Mouse (Mus musculus): ENCODE results near the gene Grm4.

Grm4 gene

GRCm38 (mm10) chr17:27551393-27551940 lies 30.3 kb upstream of the Grm4 start:
- DNase-seq: no peak

GRCm38 (mm10) chr17:27549234-27549633 lies 28.0 kb upstream of the Grm4 start:
- no peak for DNase-seq

GRCm38 (mm10) chr17:27547253-27547868 lies 26.2 kb upstream of the Grm4 start:
- no peak for DNase-seq

GRCm38 (mm10) chr17:27546574-27547085 lies 25.4 kb upstream of the Grm4 start:
- no peak for DNase-seq

- no peak for DNase-seq
Observed at GRCm38 (mm10) chr17:27545991-27546390, 24.8 kb upstream of the Grm4 start.

GRCm38 (mm10) chr17:27544551-27544950 lies 23.3 kb upstream of the Grm4 start:
- DNase-seq: no peak

- no peak for DNase-seq
Observed at GRCm38 (mm10) chr17:27541984-27542383, 20.8 kb upstream of the Grm4 start.

- no peak for DNase-seq
Observed at GRCm38 (mm10) chr17:27541261-27541660, 20.1 kb upstream of the Grm4 start.

- peak; percentile 93 for DNase-seq
Observed at GRCm38 (mm10) chr17:27534718-27535117, 13.5 kb upstream of the Grm4 start.

GRCm38 (mm10) chr17:27533354-27533753 lies 12.2 kb upstream of the Grm4 start:
- no peak for DNase-seq

- no peak for DNase-seq
Observed at GRCm38 (mm10) chr17:27532095-27532494, 10.9 kb upstream of the Grm4 start.

- DNase-seq: no peak
Observed at GRCm38 (mm10) chr17:27528767-27529166, 7.6 kb upstream of the Grm4 start.

GRCm38 (mm10) chr17:27528030-27528429 lies 6.8 kb upstream of the Grm4 start:
- DNase-seq: no peak

- DNase-seq: no peak
Observed at GRCm38 (mm10) chr17:27527188-27527587, 6.0 kb upstream of the Grm4 start.

- no peak for DNase-seq
Observed at GRCm38 (mm10) chr17:27523121-27523520, 1.9 kb upstream of the Grm4 start.

- peak; percentile 71 for DNase-seq
Observed at GRCm38 (mm10) chr17:27520557-27520956, 646 bp downstream of the Grm4 start.

- DNase-seq: no peak
Observed at GRCm38 (mm10) chr17:27518700-27519595, 2.3 kb downstream of the Grm4 start.

- DNase-seq: no peak
Observed at GRCm38 (mm10) chr17:27518296-27518695, 2.9 kb downstream of the Grm4 start.

- DNase-seq: no peak
Observed at GRCm38 (mm10) chr17:27513916-27514762, 7.1 kb downstream of the Grm4 start.

- DNase-seq: peak; percentile 39
Observed at GRCm38 (mm10) chr17:27513279-27513915, 7.8 kb downstream of the Grm4 start.

GRCm38 (mm10) chr17:27512619-27513161 lies 8.5 kb downstream of the Grm4 start:
- DNase-seq: peak; percentile 33

Measured in right cerebral cortex, postnatal 4 days (tissue).